Mouse (Mus musculus) stomach, postnatal 0 days (tissue): ENCODE data around the gene Cnrip1. TPM values are rescaled to one million over a fixed set of nuclear protein-coding genes. Genes with fewer than 3 reads are reported as not detected.

Source experiments
- ATAC-seq: fragments of 200-750 bp; cut with Nextera tagmentation; 2 replicates; pipeline ENCODE4 v1.8.0; 2017; ENCODE audit not compliant: low FRiP score, low TSS enrichment
- DNase-seq: peaks from one replicate; pipeline ENCODE4 v3.0.0-alpha.2; 2016; ENCODE audit warnings: low spot score
- H3K27ac ChIP-seq: fragments of 300-500 bp; sonication (generic); replicated peaks from 2 replicates; pipeline ENCODE4 v1.5.1; 2014; ENCODE audit warnings: mild to moderate bottlenecking, control low read depth
- H3K27me3 ChIP-seq: fragments of 300-500 bp; sonication (generic); 2 replicates; pipeline ENCODE4 v1.6.1; 2014; ENCODE audit warnings: low read length; ENCODE audit not compliant: control insufficient read depth, insufficient read depth
- H3K36me3 ChIP-seq: fragments of 300-500 bp; sonication (generic); 2 replicates; pipeline ENCODE4 v1.6.1; 2014; ENCODE audit warnings: low read length, mixed read lengths; ENCODE audit not compliant: control insufficient read depth, insufficient read depth
- H3K4me1 ChIP-seq: fragments of 300-500 bp; sonication (generic); replicated peaks from 2 replicates; pipeline ENCODE4 v1.6.1; 2014; ENCODE audit warnings: antibody characterized with exemption; ENCODE audit not compliant: control insufficient read depth, insufficient read depth
- H3K4me2 ChIP-seq: fragments of 300-500 bp; sonication (generic); replicated peaks from 2 replicates; pipeline ENCODE4 v1.6.1; 2014; ENCODE audit warnings: low read depth, mild to moderate bottlenecking, control low read depth, moderate library complexity
- H3K4me3 ChIP-seq: fragments of 300-500 bp; sonication (generic); 2 replicates; pipeline ENCODE4 v1.5.1; 2014; ENCODE audit warnings: low read depth, low read length, control low read depth
- H3K9ac ChIP-seq: fragments of 300-500 bp; sonication (generic); 2 replicates; pipeline ENCODE4 v1.6.1; 2014; ENCODE audit warnings: mild to moderate bottlenecking, low read length, control low read depth, mixed read lengths
- H3K9me3 ChIP-seq: fragments of 300-500 bp; sonication (generic); 2 replicates; pipeline ENCODE4 v1.6.1; 2016; ENCODE audit warnings: low read length; ENCODE audit not compliant: control insufficient read depth
- CTCF ChIP-seq: IDR thresholded peaks from 2 replicates; pipeline ENCODE4 v1.5.1; 2016; ENCODE audit warnings: antibody characterized with exemption, low read depth, mild to moderate bottlenecking, moderate library complexity
- EP300 ChIP-seq: optimal IDR thresholded peaks from 2 replicates; pipeline ENCODE3; 2016; ENCODE audit warnings: antibody characterized with exemption
- WGBS: fragments of 180-500 bp; shearing (Covaris S2); extraction: QIAGEN DNeasy Blood & Tissue Kit; methylation state at CpG from one replicate; pipeline ENCODE4 v1.1.7; 2014; 5-methylcytosine and 5-hydroxymethylcytosine counted together
- polyA plus RNA-seq: library from polyadenylated mRNA; unstranded; fragments of >200 nt; fragmentation: Nextera tagmentation; extraction: Ambion mirVana; gene quantifications from 2 replicates; pipeline ENCODE4 v1.2.1, GENCODE M21; 2015

Cnrip1 gene
- polyA plus RNA-seq, 1 experiment from 2014 or later, result 15.1 TPM

DNA sequence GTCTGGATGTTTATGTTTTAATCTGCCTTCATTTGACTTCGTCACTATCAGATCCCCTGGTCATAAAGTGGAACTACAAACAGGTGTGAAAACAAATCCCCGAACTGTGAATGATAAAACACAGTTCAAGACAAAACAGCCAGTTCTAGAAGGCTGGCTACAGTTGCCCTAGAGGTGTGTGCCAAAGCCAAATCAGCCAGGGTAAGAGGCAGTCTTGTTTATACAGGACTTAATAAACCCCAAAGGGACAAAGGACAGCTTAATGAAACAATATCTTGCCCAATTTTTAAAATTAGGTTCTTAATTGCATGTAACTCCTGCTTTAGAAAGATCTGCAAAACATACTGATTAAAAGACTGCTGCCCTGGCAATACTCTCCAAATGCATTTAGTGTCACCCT, 75.0 kb downstream of the Cnrip1 start:
- Histone ChIP-seq H3K27me3 (no peaks in the 10 kb centered on the region), H3K9me3 (no peaks in the 10 kb centered on the region), H3K36me3 (no peaks in the 10 kb centered on the region), H3K4me3 (no peak overlapping the region), H3K27ac (no peak overlapping the region), H3K4me1 (no peaks in the 10 kb centered on the region), H3K4me2 (no peak overlapping the region), H3K9ac (no peak overlapping the region)
- DNase-seq, result no peak
- 50% methylated on average over 2 of the region's 2 CpGs for WGBS
- ATAC-seq, result no peak
- TF ChIP-seq CTCF, result no peak
- no peak for TF ChIP-seq EP300

Other genes with a start within 250 kb of the Cnrip1 start
- gene Fbxo48, start 100.2 kb upstream of the Cnrip1 start, polyA plus RNA-seq, result 0.21 and 0.35 TPM in 2 replicates
- 0.93 and 0.98 TPM in 2 replicates for gene Plek, start 795 bp downstream of the Cnrip1 start, polyA plus RNA-seq
- 76.9 and 77.9 TPM in 2 replicates for gene Ppp3r1, start 107.7 kb downstream of the Cnrip1 start, polyA plus RNA-seq
- 16.2 and 16.6 TPM in 2 replicates for gene Wdr92, start 130.5 kb downstream of the Cnrip1 start, polyA plus RNA-seq
- gene Pno1, start 160.0 kb downstream of the Cnrip1 start, polyA plus RNA-seq, result 60.4 and 61.2 TPM in 2 replicates
- 85.7 and 89.1 TPM in 2 replicates for gene C1d, start 206.0 kb downstream of the Cnrip1 start, polyA plus RNA-seq